Mouse (Mus musculus): ENCODE data around the gene Mab21l1.

Mab21l1 gene

DNA sequence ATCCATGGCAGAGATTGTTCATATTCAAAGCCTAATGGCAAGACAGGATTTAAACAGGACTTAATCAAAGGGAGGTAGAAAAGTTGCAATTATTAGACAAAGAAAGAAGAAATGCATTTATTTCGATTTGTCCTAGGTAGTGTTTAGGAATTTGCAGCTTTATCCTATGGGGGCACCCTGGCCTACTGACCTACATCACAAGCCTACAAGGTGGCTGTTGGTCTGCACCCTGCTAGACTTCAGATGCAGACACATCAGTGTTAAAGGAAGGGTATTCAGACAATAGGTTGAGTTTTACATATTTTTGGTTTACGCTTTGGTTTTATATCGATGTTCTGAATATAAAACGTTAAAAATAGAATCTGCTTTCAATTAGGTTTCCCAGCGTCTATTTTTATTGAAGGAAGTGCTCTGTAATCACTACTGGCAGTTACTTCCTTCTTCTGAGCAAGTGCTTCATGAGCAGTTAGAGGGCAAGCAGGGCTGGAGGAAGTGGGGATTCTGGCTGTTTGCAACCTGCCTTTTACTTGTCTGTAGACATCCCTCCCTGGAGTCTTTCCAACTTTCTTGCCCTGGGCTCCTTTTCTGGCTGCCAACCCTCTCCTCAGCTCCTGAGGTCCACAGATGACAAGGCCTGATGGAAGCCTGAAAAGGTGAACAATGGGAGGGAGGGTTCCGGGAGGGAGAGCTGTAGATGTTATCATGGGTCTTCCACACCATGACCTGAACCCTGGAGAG, 34.5 kb downstream of the Mab21l1 start:
- peak; percentile 23 for DNase-seq

DNA sequence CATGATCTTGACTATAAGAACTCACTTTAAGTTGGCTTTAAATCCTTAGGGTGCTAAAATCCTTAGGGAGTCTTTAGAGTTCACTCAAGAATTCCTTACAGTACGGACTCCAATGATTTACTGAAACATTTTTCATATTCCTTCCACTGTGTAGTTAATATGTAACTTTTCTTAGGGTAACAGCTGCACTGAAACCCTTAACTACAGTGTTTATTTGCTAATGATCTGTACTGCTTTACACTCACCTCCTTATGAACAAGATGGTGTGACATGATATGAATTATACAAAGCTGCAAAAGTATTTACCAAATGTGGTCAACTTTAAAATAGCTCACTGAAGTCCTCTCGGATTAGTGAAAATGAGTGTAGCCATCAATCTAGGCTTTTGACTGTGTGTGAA, 35.8 kb downstream of the Mab21l1 start:
- no peak for DNase-seq

DNA sequence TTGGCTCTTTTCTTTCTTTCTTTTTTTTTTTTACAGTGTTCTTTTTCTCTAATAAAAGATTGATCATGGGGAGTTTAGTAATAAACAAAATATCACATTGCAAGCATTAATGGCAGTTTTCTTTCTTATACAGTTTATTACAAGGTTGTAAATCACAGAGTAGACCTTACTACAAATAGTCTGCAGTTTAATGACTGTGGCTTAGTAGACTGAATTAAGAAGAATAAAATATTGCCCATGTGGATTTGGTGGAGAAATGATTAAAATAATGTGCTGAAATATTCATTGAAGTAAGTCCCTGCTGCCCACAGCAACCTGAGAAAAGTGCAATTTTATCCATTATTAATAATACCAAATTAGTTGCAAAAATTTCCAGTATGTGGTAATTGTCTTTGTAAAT, 37.3 kb downstream of the Mab21l1 start:
- no peak for DNase-seq

DNA sequence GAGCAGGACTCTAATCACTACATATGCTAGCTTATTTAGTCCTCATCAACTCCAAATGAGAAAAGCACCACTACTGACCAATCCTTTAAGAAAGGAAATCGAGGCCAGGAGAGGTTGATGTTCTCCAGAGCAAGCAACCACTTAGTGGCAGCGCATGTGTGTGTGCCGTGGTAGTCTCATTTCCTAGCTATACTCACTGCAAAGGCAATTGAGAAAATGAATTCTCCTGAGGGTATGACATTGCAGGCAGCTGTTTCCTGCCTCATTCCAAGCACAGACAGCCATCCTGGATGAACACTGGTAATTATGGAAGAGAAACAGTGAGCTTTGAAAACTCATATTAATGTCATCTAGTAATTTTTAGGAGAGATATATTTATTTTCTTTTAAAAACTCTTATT, 42.6 kb downstream of the Mab21l1 start:
- DNase-seq = no peak

DNA sequence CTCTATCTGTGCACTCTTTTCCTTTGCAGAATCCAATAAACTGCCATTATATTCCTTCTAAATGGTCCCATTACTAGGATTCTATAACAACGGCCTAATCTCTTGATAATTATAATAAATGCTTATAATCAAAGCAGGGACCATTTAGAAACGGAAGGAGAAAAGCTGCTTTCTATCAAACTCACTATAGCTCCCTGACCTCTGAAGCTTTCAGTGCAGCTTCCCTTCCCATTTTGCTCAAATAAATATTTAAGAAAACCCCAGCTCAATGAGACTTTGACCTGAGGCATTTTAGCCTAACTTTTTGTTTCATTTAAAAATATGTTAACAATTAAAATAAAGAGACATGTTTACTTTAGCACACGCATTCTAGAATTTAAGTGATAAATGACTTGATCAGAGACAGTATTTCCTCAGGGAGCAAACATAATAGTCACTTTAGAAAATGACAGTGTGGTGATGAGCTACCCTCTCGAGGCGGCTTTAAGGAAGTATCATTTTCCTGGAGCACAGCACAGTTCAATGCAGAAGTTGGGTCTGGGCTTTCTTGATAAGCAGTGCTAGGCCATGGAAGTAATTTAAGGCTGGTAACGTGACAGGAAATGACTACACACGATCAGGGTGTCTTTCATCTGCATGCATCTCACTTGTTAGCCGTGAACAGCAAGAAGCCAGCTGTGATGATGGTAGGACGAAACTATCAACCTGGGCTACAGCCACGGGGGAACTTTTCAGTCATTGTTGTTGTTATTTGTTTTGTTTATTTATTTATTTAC, 46.4 kb downstream of the Mab21l1 start:
- DNase-seq = peak; percentile 11

DNA sequence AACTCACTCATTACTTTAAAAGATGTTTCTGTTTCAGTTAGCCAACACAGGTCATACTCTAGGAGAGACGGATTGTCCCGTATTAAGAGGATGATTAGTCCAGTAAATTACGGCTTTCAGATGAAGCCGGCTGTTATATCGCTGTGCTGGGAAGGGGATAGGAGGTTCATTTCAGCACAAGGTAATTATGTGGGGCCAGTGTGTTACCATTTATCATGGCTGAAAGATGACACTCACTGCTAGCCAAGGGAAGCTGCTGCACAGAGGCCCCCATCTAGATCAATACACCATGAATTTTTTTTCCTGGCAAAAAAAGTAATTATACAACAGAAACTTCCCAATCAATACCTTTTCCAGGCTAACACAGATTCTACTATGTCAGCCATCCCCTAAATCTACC, 47.9 kb downstream of the Mab21l1 start:
- no peak for DNase-seq
